Mouse (Mus musculus) adrenal gland, adult 2 months (tissue): ENCODE results near the gene Kcnn4. TPM values are rescaled to one million over a fixed set of nuclear protein-coding genes. Genes with fewer than 3 reads are reported as not detected.
"Not testable (repeated sequence)": the region's sequence is repeated elsewhere in the genome, so short reads cannot be mapped to it uniquely, and the experiment has no call there.

Experiments used
- DNase-seq: peaks from one replicate; pipeline ENCODE4 v3.0.0; 2021
- polyA plus RNA-seq: library from polyadenylated mRNA; depleted of rRNA; stranded (reverse); fragments of >200 nt; gene quantifications from 2 replicates; pipeline ENCODE4 v1.2.3, GENCODE M21; 2012
- total RNA-seq, 2 experiments: library from RNA; stranded (reverse); gene quantifications; 2 replicates each; pipeline ENCODE4 v1.2.3; 2021

Kcnn4 gene
- total and polyA plus RNA-seq, 3 experiments = 0.37 to 2.1 (median 0.97) TPM

DNA sequence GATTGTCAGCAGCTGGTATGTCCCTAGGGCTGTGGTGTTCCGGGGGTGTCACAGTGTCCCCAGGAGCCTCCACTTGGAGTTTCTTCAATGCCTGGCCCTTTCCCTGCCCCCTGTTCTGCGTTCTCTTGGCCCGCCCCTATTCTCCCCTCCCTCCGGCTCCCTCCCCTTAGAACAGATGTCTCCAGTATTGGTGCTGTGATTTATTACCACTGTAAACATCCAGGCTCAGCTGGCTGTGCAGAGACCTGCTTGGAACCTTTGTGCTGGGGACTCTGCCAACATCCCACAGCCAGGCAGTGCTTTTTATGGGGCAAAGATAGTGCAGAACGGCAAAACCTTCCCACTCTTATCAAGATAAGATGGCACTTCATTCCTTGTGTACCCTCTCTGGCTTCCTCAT lies 21.0 kb downstream of the Kcnn4 start:
- DNase-seq = peak; percentile 45

DNA sequence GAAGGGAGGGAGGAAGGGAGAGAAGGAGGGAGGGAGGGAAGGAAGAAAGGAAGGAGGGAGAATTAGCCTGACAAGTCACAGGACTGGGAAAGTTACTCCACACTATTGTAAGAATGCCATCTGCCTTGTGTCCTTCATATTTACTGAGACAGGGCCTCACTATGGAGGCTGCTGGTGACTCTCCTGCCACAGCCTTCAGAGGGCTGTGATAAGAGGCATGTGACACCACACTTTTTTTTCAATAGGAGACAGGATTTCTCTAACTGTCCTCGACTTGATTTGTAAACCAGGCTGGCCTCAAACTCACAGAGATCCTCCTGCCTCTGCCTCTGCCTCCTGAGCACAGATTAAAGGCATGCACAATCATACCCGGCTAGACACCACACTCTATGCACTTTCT lies 21.6 kb downstream of the Kcnn4 start:
- DNase-seq = no peak

DNA sequence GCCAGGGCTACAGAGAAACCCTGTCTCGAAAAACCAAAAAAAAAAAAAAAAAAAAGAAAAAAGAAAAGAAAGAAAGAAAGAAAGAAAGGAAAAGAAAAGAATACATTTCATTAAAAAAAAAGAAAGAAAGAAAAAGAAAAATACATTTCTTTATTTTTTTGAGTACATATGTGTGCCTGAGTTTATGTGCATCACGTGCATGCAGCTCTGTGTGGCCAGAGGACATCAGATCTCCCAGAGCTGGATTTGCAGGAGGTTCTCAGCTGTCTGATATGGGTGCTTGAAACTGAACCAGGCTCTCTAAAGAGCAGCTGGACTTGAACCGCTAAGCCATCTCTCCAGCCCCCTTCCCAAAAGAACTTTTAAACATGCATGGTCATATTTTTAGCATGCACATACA lies 24.0 kb downstream of the Kcnn4 start:
- no peak for DNase-seq

DNA sequence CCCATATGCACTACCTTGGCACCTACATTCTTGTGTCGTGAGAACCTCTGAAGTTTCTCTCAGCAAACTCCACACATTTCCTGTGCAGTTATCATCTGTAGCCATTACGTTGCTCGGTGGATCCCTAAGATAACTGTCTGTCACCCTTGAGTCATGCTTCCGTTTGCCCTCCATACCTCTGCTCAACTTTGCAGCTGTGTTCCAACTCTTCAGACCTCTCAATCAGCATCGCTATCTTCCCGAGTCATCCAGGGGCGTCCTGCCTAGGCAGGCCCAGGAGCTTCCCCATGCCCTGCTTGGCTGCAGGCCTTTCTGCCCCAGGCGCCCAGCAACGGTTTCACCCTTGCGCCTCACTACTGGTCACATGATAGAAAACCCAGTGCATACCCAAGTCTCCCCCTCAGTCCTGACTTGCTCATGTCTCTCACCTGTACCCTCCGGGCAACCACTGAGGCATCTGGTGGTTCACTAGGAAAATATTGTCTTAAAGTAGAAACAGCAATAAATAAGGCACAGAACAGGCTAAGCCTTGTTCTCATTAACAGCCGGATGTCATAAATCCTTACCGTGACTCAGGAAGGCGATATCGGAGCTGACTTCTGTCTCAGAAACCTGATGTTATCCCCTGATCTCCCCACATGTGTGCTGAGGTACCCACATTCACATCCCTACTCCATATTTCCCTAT lies 24.6 kb downstream of the Kcnn4 start:
- no peak for DNase-seq

DNA sequence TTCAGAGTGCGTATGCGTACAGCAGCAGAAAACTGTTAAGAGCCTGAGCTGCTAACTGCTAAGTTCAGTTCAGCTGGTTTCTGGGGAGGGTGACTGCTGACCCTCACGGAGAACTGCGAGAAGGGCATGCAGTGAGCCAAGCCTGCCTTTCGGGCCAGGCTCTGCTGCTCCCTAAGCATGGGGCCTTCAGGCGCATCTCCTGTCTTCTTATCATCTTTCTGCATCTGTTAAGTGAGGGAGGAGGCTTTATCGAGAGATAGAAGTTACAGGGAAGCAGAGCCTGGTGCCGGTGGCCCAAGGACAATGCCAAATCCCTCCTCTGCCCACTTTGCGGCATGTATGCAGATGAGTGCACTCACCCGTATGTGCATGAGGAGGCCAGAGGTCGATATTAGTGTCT lies 26.8 kb downstream of the Kcnn4 start:
- DNase-seq = no peak

DNA sequence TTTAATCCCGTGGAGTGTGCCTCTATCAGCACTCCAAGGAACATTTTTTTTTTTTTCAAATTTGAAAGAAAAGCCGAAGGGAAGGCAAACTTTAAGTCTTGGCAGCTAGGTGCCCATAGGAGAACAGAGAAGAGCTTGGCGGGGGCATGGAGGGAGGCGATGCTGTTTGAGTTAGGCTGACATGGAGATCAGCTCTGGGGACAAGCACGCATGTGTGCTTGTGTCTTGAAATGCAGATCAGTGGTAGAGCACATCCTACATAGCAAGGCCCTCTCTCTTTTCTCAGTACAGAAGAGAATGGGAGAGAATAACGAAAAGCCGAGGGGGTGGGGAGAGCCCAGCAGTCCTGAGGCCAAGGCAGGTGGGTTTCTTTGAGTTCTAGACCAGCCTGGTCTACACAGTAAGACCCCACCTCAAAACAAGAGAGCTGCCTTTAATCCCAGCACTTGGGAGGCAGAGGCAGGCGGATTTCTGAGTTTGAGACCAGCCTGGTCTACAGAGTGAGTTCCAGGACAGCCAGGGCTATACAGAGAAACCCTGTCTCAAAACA lies 28.4 kb downstream of the Kcnn4 start:
- no peak for DNase-seq

DNA sequence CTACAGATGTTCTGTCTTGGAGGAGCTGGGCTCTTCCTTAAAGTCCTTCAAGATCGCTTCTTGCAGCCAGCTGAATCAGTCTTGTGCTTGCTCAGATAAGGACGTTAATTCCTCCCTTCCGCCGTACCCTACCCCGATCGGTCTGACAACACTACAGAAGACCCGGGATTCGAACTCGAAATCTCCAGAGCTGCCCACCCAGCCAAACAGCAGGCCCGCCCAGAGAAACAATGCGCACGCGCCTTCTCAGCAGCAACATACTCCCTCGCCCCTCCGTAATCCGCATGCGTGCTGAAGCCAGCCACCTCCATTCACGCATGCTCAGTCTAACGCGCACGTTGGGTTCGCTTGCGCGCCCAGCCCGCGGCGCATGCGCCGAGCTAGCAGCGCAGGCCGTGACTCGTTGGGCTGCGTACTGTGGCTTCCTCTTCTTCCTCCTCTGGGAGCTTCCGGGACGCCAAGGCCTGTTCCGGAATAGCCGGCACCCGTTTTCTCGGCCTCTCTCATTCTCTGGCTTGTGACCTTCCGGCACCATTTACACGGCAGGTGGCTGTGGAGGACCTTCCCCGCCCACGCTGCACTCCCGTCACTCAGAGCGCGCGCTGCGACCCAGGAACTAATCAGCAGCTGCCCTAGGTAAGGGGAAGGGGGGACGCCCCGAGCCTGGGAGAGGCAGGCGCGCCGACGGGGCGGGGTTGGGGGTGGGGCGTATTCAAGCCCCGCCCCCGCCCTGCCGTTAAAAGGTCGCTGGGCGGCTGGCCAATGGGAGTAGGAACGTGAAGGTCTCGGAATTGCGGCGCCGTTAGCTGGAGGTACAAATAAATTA lies 29.4 kb downstream of the Kcnn4 start, which contains the start of gene Smg9:
Gene Smg9, plus strand, starts transcription at position 364 of the 826 bp plus-strand sequence.
- DNase-seq = peak; percentile 99

DNA sequence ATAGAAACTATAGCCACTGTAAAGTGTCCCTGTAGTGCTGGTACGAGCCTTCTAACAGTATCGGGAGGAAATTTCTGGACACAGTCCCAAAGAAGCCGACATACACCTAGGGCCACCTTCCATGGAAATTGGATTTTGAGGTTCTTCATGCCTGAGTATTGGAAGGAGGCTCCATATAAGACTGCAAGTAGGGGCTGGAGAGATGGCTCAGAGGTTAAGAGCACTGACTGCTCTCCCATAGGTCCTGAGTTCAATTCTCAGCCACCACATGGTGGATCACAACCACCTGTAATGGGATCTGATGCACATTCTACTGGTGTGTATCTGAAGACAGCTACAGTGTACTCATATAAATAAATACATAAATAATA lies 30.0 kb downstream of the Kcnn4 start:
- DNase-seq = no peak

DNA sequence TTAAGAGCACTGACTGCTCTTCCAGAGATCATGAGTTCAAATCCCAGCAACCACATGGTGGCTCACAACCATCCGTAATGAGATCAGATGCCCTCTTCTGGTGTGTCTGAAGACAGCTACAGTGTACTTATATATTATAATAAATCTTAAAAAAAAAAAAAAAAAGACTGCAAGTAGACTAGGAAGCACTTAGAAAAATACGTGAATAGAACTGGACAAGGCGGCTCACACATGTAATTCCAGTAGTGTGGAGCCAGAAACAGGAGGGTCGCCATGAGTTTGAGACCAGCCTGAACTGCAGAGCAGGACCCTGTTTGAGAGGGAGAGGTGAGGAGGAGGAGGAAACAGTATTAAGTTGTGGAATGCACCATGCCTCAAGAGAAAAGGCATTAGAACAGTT lies 30.4 kb downstream of the Kcnn4 start:
- DNase-seq = not testable (repeated sequence)

DNA sequence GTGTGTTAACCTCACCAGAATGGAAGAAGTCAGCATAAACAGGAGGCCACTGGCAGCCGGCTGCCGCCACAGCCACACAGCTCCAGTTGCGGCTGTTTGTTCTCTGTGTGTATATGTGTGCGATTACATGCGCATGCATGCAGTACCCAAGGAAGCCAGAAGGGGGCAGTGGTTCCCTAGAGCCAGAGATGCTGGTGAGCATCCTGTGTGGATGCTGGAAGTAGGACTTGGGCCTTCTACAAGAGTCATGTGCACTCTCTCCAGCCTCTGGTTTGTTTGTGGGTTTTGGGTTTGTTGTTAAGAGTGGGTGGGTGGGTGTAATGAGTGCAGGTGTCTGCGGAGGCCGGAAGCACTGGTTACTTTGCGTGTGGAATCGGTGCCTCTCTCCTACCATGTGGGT lies 32.8 kb downstream of the Kcnn4 start:
- DNase-seq = no peak

DNA sequence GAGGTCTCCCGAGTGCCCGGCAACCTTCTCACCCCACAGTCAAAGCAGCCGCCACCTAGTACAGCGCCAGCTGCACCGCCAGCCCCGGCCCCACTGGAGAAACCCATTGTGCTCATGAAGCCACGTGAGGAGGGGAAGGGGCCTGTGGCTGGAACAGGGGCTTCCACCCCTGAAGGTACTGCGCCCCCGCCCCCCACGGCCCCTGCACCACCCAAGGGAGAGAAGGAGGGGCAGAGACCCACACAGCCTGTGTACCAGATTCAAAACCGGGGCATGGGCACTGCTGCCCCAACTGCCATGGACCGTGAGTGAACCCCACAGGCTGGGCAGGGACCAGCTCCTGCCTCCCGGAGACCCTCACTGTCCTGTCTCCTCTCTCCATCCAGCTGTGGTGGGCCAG lies 35.6 kb downstream of the Kcnn4 start:
- DNase-seq = no peak

DNA sequence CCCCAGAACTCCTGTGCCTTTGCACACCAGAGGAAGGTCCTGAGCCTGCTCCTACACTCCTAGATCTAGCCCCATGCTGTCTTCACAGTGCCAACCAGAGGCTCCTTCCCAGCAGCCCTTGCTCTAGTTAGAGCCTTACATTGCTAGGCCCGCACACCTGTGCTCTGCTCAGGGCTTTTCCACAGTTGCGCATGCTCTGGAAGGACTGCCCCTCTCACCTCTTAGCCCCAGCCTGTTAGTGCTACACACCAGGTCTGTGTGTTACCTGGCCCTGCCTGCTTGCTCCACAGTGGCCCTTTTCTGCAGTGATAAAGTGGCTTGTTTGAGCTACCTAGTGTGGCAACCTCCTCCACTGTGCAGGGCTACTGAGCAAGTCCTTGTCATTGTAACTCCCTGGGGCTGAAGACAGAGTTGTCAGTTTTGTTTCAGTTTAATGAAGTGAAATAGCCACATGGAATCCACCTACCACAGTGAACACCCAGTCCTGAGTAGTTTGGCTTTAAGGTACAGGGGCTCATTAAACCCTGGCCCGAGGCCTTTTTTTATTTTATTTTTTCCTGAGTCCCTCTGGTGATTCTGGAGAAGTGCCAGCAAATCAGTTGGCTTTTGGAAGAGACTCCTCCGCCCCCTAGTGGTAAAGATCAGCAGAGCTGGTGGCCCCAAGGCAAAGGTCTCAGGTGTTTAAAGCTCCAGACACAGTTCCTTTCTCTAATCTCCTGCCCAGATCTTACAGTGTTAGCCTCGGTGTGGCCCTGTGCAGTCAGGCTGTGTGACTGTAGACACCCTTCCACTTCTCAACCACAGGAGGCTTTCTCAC lies 36.7 kb downstream of the Kcnn4 start:
- DNase-seq = peak; percentile 74

DNA sequence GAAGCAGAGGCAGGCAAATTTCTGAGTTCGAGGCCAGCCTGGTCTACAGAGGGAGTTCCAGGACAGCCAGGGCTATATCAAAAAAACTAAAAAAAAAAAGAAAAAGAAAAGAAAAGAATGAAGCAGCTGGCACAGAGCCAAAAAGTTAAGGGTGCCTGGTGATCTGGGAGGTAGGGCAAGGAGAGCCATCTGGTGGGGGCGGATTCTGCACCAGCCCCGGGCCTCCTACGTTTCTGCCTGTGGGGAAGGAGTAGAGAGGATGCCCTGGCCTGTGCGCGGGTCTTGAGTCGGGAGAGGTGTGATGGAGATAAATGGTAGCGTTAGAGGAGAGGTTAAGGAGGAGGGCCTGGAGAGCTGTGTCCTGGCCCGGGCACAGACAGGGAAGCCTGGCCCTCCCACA lies 38.1 kb downstream of the Kcnn4 start:
- DNase-seq = no peak

DNA sequence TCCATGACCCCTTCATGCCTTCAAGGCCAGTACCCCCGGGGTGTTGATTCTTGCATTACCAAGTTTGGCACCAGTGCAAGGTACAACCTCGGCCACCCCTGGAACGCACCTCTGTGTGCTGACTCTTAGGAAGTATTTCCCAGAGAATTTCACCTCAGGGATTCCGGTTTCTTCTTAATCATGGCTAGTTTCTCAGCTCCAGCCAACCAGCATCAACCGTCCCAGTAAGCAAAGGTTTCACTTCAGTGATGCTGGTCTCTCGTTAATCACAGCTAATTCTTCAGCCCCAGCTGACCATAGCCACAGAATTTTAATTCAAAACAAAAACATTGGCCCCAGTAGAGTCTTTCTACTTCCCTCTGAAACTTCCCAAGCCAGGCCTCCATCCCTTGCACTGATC lies 40.1 kb downstream of the Kcnn4 start:
- DNase-seq = no peak

DNA sequence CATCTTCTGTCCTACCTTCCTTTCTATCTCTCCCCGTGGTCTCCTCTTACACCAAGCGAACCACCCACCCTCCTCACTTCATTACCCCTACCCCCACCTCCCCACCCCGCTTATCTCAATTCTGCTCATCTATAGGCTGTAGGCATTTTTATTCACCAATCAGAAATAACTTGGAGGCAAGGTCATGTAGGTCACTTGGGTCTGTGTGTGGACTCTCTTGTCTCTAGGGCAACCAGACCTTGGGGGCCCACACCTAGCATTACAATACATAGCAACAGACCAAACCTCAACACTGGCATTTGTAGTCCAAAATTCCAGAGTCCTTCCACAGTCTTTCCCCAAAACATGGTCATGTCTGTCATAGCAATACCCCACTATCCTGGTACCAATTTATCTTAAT lies 40.8 kb downstream of the Kcnn4 start:
- DNase-seq = no peak

DNA sequence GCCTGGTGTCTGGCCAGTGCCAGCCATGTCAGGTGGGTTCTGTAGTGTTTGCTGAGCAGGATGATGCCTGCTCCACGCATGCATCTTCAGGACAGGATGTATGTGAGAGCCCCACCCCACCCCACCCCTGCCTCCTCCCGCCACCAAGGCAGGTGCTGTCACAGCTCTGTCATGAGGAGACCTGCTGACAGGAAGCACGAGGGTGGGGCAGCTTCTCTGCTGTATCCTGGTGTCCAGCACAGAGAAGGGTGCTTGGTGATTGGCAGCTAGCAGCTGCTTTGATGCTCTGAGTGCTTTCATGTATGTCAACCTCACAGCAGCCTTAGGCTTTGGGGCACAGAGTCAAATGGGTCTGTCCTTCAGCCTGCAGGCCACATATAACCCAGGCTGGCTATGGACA lies 43.6 kb downstream of the Kcnn4 start:
- DNase-seq = no peak

DNA sequence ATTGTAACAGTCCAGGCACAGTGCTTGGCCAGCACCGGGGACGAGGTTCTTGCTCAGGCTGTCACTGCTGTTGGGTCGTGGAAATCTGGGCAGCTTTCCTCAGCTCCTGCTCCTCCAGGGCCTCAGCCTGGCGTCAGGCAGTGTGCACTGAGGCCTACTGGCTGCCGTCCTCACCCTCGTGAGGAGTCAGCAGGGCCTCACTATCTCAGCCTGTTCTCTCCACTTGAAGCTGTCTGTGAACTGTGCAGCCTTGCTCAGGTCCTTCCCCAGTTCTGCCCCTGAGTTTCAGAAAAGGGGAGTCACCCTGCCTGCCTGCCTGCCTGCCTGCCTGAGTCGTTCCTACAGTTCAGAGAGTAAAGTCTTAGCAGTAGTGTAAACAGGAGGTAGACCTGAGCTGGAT lies 45.2 kb downstream of the Kcnn4 start:
- no peak for DNase-seq

DNA sequence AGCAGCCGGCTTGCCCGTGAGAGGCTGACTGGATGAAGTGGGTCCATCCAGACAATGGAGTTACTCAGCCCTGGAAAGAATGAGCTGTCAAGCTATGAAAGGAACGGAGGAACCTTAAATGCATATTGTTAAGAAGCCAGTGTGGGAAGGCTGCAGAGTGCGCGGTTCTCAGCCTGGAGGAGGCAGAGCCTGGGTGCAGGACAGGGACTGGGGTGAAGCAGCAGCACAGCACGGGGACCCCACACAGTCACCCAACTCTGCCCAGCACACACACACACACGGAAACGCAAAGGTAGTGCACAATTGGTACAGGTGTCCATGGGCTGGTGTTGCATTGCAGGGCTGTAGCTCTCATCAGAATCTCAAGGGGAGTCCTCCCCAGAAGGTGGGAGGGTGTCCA lies 49.5 kb downstream of the Kcnn4 start:
- DNase-seq = no peak

DNA sequence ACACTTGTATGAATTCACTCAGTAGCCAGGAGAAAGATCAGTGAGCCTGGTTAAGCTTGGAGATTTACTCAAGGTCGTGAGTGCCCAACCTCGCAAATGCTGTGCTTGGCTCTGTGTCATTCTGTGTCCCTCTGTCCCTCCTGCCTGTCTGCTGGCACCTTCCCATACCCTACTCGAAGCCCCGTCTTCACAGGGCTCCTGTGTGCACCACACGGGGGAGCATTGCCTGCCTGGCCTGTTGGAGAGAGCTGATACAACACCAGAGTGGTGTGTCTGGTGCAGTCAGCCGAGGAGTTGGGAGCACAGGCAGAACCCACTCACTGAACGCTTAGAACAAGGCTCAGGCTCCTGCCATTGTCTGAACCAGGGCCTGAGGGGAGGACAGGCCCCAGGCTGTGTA lies 51.6 kb downstream of the Kcnn4 start:
- DNase-seq = no peak

DNA sequence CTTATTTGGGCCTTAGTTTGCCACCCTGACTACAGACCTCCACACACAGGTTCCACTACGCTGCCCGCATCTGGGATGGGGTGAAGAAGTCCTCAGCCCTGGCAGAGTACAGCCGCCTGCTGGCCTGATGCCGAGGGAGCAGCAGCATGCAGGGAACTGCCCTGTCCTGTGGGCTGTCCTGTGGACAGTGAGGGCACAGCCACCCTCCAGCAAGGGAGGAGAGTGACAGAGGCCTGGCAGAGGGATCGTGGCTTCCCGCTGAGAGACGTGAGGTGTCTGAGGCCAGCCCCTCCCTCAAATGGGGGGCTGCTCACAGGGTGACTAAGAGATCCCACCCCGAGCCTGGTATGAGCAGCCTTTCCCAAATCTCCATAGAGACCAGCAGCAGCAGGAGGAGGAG lies 52.2 kb downstream of the Kcnn4 start:
- DNase-seq = no peak

DNA sequence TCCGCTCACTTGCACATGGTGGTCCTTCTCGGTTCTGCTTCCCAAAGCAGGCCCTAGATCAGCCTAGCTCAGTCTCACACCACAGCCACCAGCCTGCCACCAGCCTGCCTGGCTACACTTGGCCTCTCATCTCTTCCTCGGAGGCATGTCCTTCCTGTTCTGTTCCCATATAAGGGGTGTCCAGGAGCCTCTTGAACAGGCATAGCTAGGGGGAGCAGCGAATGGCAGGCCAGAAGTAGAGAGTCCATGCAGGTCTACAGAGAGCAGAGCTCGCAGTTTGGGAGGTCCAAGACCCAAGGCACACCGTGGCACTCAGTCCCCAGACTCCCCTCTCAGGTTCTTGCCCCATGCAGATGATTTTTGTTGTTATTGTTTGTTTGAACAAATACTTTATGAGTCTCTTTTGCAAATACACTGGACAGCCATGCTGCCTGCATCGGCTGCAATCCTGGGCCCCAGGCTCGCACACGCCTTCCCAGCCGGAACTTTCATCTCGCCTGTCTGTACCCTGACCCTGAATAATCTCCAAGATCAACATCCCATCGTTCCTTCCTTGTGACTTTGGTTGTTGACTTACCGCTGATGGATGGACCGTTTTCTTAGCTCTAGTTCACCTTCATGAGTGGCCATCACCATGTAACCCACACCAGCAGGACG lies 53.2 kb downstream of the Kcnn4 start:
- no peak for DNase-seq
